Mouse (Mus musculus) CH12.LX (cell line): ENCODE results near the gene Gm45208. TPM values are rescaled to one million over a fixed set of nuclear protein-coding genes. Genes with fewer than 3 reads are reported as not detected.

Experiments used
- DNase-seq: peaks from one replicate; pipeline ENCODE4 v3.0.0-alpha.2; 2013; ENCODE audit errors: extremely low read depth
- H3K27ac ChIP-seq: 2 replicates; pipeline ENCODE4 v1.5.1; 2012; ENCODE audit warnings: low read depth, mild to moderate bottlenecking, control low read depth, moderate library complexity; ENCODE audit not compliant: insufficient read depth
- H3K27me3 ChIP-seq: replicated peaks from 2 replicates; pipeline ENCODE3; 2012; ENCODE audit warnings: inconsistent platforms
- H3K36me3 ChIP-seq, 2 experiments: replicated peaks in 1 of 2; 2 replicates each; pipeline versions ENCODE3 to v1.6.1; 2012; ENCODE audit warnings: inconsistent platforms in 1 of 2, low read length in 1 of 2, mild to moderate bottlenecking in 1 of 2, mixed read lengths in 1 of 2, moderate library complexity in 1 of 2; ENCODE audit not compliant: control insufficient read depth in 1 of 2, insufficient read depth in 1 of 2
- H3K4me1 ChIP-seq, 2 experiments: 2 replicates each; pipeline ENCODE4 v1.6.1; 2012; ENCODE audit warnings: inconsistent platforms in 1 of 2, moderate library complexity in 1 of 2; ENCODE audit not compliant: insufficient read depth in 2 of 2, control insufficient read depth in 1 of 2
- H3K4me2 ChIP-seq: 2 replicates; pipeline ENCODE4 v1.6.1; 2012; ENCODE audit warnings: low read depth, mild to moderate bottlenecking, control low read depth; ENCODE audit not compliant: poor library complexity, insufficient read depth, severe bottlenecking
- H3K4me3 ChIP-seq, 3 experiments: fragments of 150-350 bp in 1 of 3; sonication (generic) in 1 of 3; replicated peaks in 1 of 3; 2 replicates each; pipeline versions ENCODE3 to v1.5.1; 2011 to 2012; ENCODE audit warnings: low read depth in 2 of 3, low read length in 2 of 3, mild to moderate bottlenecking in 2 of 3, moderate library complexity in 2 of 3, control low read depth in 1 of 3, improper control_type of control experiment in 1 of 3, inconsistent platforms in 1 of 3, mixed read lengths in 1 of 3; ENCODE audit not compliant: poor library complexity in 1 of 3
- H3K79me2 ChIP-seq: replicated peaks from 2 replicates; pipeline ENCODE4 v1.6.1; 2012; ENCODE audit warnings: mild to moderate bottlenecking, moderate library complexity; ENCODE audit not compliant: control insufficient read depth, poor library complexity, insufficient read depth, severe bottlenecking; ENCODE audit errors: extremely low read depth
- H3K9ac ChIP-seq: 2 replicates; pipeline ENCODE4 v1.6.1; 2012; ENCODE audit warnings: low read depth, mild to moderate bottlenecking, control low read depth, moderate library complexity; ENCODE audit not compliant: insufficient read depth
- H3K9me3 ChIP-seq: replicated peaks from 2 replicates; pipeline ENCODE3; 2012; ENCODE audit warnings: low read length, inconsistent platforms, mixed read lengths
- BHLHE40 ChIP-seq: IDR thresholded peaks from 2 replicates; pipeline ENCODE4 v1.6.1; 2011; ENCODE audit warnings: mild to moderate bottlenecking, low read depth, low read length, improper control_type of control experiment
- CHD1 ChIP-seq: IDR thresholded peaks from 2 replicates; pipeline ENCODE4 v1.6.1; 2012; ENCODE audit warnings: low read depth, low read length, improper control_type of control experiment, inconsistent platforms
- CHD2 ChIP-seq: IDR thresholded peaks from 2 replicates; pipeline ENCODE4 v1.6.1; 2011; ENCODE audit warnings: low read length, improper control_type of control experiment
- CTCF ChIP-seq, 2 experiments: IDR thresholded peaks in 1 of 2; conservative IDR thresholded peaks in 1 of 2; 2 replicates each; pipeline ENCODE4 v1.5.1; 2011 to 2012; ENCODE audit warnings: low read depth in 2 of 2, low read length in 2 of 2, improper control_type of control experiment in 1 of 2, inconsistent platforms in 1 of 2, mild to moderate bottlenecking in 1 of 2, moderate library complexity in 1 of 2
- ELF1 ChIP-seq: IDR thresholded peaks from 2 replicates; pipeline ENCODE4 v1.6.1; 2014; ENCODE audit warnings: low read depth, mild to moderate bottlenecking, inconsistent platforms, low read length, improper control_type of control experiment
- HCFC1 ChIP-seq: IDR thresholded peaks from 2 replicates; pipeline ENCODE4 v1.6.1; 2012; ENCODE audit warnings: low read depth, mild to moderate bottlenecking, inconsistent platforms, low read length, improper control_type of control experiment
- IRF4 ChIP-seq: IDR thresholded peaks from 2 replicates; pipeline ENCODE4 v1.6.1; 2014; ENCODE audit warnings: low read depth, mild to moderate bottlenecking, inconsistent platforms, low read length, improper control_type of control experiment
- JUN ChIP-seq: IDR thresholded peaks from 2 replicates; pipeline ENCODE4 v1.6.1; 2011; ENCODE audit warnings: low read depth, mild to moderate bottlenecking, low read length, improper control_type of control experiment, moderate library complexity; ENCODE audit not compliant: insufficient read depth
- KAT2A ChIP-seq: IDR thresholded peaks from 2 replicates; pipeline ENCODE4 v1.6.1; 2012; ENCODE audit warnings: low read length, improper control_type of control experiment, inconsistent platforms; ENCODE audit not compliant: insufficient replicate concordance
- MAFK ChIP-seq: IDR thresholded peaks from 2 replicates; pipeline ENCODE4 v1.6.1; 2011; ENCODE audit warnings: low read length, improper control_type of control experiment; ENCODE audit not compliant: insufficient replicate concordance
- MAX ChIP-seq: IDR thresholded peaks from 2 replicates; pipeline ENCODE4 v1.6.1; 2011; ENCODE audit warnings: low read length, improper control_type of control experiment
- MAZ ChIP-seq: IDR thresholded peaks from 2 replicates; pipeline ENCODE4 v1.6.1; 2012; ENCODE audit warnings: low read depth, mild to moderate bottlenecking, inconsistent platforms, low read length, improper control_type of control experiment, moderate library complexity
- MEF2A ChIP-seq: IDR thresholded peaks from 2 replicates; pipeline ENCODE4 v1.6.1; 2014; ENCODE audit warnings: low read depth, mild to moderate bottlenecking, inconsistent platforms, low read length, improper control_type of control experiment, borderline replicate concordance
- MXI1 ChIP-seq: IDR thresholded peaks from 2 replicates; pipeline ENCODE4 v1.6.1; 2011; ENCODE audit warnings: mild to moderate bottlenecking, low read depth, low read length, improper control_type of control experiment
- MYC ChIP-seq: IDR thresholded peaks from 2 replicates; pipeline ENCODE4 v1.6.1; 2011; ENCODE audit warnings: low read depth, mild to moderate bottlenecking, improper control_type of control experiment, low read length
- NELFE ChIP-seq: IDR thresholded peaks from 2 replicates; pipeline ENCODE4 v1.6.1; 2011; ENCODE audit warnings: low read depth, low read length, improper control_type of control experiment
- NRF1 ChIP-seq: IDR thresholded peaks from 2 replicates; pipeline ENCODE4 v1.6.1; 2014; ENCODE audit warnings: low read depth, mild to moderate bottlenecking, inconsistent platforms, low read length, improper control_type of control experiment, moderate library complexity
- PAX5 ChIP-seq: IDR thresholded peaks from 2 replicates; pipeline ENCODE4 v1.6.1; 2012; ENCODE audit warnings: low read length, inconsistent platforms, mixed read lengths
- RAD21 ChIP-seq: IDR thresholded peaks from 2 replicates; pipeline ENCODE4 v1.6.1; 2011; ENCODE audit warnings: low read depth, mild to moderate bottlenecking, low read length, improper control_type of control experiment, moderate library complexity
- RCOR1 ChIP-seq: conservative IDR thresholded peaks from 2 replicates; pipeline ENCODE4 v1.6.1; 2012; ENCODE audit warnings: low read depth, mild to moderate bottlenecking, inconsistent platforms, low read length, improper control_type of control experiment
- TBP ChIP-seq: conservative IDR thresholded peaks from 2 replicates; pipeline ENCODE4 v1.6.1; 2011; ENCODE audit warnings: low read depth, low read length, improper control_type of control experiment
- TCF12 ChIP-seq: IDR thresholded peaks from 2 replicates; pipeline ENCODE4 v1.6.1; 2014; ENCODE audit warnings: low read depth, mild to moderate bottlenecking, inconsistent platforms, low read length, improper control_type of control experiment
- ZC3H11A ChIP-seq: IDR thresholded peaks from 2 replicates; pipeline ENCODE4 v1.6.1; 2012; ENCODE audit warnings: low read depth, mild to moderate bottlenecking, inconsistent platforms, low read length, improper control_type of control experiment
- ZMIZ1 ChIP-seq: IDR thresholded peaks from 2 replicates; pipeline ENCODE4 v1.6.1; 2012; ENCODE audit warnings: low read depth, mild to moderate bottlenecking, inconsistent platforms, low read length, improper control_type of control experiment
- ZNF384 ChIP-seq: IDR thresholded peaks from 2 replicates; pipeline ENCODE4 v1.6.1; 2012; ENCODE audit warnings: low read depth, low read length, improper control_type of control experiment, inconsistent platforms
- dilution Hi-C: fragments of 300-500 bp; cut with MboI; formaldehyde crosslinking; loops from 2 replicates; pipeline ENCODE4 v1.14.3; 2020; ENCODE audit warnings: low sequenced_read_pairs; ENCODE audit not compliant: extremely low pct_unique_long_range_greater_than_20kb, extremely low pct_ligation_motif_present
- in situ Hi-C: fragments of 300-500 bp; cut with MboI; formaldehyde crosslinking; loops from 3 replicates; pipeline ENCODE4 v1.14.3; 2019; ENCODE audit warnings: low sequenced_read_pairs, low pct_ligation_motif_present, low pct_unique_long_range_greater_than_20kb, mixed read lengths
- polyA plus RNA-seq: library from polyadenylated mRNA; unstranded; fragments of >175 nt; gene quantifications from 2 replicates; pipeline ENCODE4 v1.2.1, GENCODE M21; 2012; ENCODE audit warnings: low read depth; ENCODE audit not compliant: insufficient read length
- total RNA-seq, 2 experiments: library from RNA; depleted of rRNA; stranded (reverse); fragments of 300-350 nt in 1 of 2; fragments of >200 nt in 1 of 2; gene quantifications; 2 replicates each; pipeline ENCODE4 v1.2.3; 2012 to 2014

Gene Gm45208
- total and polyA plus RNA-seq, 3 experiments = 0.47 to 13.0 TPM; not detected in 1

DNA sequence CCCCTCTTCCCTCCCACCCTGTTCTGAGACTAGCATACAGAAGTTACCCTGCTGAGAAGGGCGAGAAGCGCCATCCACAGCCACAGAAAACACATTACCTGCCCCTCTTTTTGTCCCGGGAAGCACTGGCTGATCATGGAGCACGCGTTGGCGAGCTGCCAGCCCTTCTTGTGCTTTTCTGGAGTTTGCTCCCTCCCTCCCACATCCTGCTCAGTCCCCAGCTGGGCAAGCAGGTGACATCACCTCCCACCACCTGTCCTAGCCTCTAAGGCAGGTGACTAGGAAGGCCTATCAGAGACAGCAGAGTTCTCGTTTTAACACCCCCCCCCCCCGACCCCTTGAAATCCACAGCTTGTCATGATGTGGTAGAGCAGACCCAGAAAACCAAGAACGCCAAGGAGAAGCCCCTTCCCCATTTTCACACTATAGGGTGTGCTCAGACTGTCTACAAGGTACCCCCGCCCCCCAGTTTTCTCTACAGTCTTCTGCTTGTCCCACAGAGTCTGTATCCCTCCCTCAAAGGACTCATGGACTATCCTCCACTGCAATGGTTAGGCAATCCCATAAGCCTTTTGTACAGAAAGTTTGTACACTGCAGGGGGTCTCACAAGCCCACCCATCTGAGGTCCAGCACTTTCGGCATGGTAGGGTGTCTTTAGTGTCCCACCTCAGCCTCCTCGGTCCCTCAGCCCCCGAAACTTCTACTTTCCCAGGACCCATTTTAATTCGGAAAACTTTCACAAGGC is 17.5 kb downstream of the Gm45208 start:
- peaks cover 0 to 15% of the 10 kb centered on the region in 2 experiments for H3K36me3 ChIP-seq
- TF ChIP-seq KAT2A (no peak), TCF12 (no peak), CHD2 (no peak), CTCF (conservative IDR thresholded peaks at IDR 0.05 in 1 of 2, IDR thresholded peaks at IDR 0.05 in 1 of 2; ENCODE audit: low read depth in 2 of 2, low read length in 2 of 2) (no peak), TBP (no peak), NELFE (no peak), RAD21 (no peak), IRF4 (no peak), PAX5 (no peak), JUN (no peak), MYC (no peak), CHD1 (no peak), RCOR1 (no peak), MXI1 (no peak)
- H3K4me1 ChIP-seq = peaks cover 3 to 64% of the 10 kb centered on the region in 2 experiments
- H3K27ac ChIP-seq = no peak overlapping the region
- no peak overlapping the region for H3K4me3 ChIP-seq
- dilution Hi-C loops (no loop called here), in situ Hi-C loops (no loop called here)
- DNase-seq = no peak
- H3K27me3 ChIP-seq = no peaks in the 10 kb centered on the region
- no peak overlapping the region for H3K9ac ChIP-seq
- H3K9me3 ChIP-seq = no peaks in the 10 kb centered on the region
- no peaks in the 10 kb centered on the region for H3K79me2 ChIP-seq
- H3K4me2 ChIP-seq = no peak overlapping the region

DNA sequence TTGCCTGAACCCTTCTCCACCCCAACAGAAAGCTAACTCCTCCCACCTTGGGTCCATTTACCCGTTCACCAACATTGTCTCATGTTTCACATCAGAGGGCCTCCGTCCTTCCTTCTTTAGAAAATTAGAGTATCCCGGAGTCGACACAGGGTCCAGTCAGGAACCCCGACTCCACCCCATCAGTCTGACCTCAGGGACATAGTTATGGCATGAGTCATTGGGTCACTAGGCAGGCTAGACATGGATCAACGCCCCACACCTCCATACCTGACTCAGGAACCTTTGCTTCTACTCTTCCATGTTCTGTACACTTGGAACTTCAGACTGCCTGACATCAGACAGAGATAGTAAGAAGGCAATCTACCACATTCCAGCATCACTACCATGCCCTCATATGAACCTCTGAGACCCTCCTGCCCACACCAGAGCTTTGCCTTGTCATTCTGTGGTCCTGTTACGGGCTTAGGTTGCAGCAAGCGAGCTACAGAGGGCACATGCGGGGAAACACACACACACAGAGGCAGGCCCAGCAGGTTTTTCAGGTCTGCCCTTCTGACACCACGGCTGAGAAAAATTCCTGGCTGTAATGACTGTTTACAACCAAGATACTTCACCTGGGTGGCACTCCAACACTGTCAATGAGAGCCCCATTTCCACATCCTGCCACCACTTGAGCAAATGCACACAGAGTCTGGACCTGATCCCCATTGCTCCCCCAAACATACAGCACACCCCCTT is 18.2 kb downstream of the Gm45208 start:
- no peaks in the 10 kb centered on the region for H3K9me3 ChIP-seq
- H3K4me3 ChIP-seq = no peak overlapping the region
- dilution Hi-C loops = no loop called here

More for the DNA sequence above, 18.2 kb downstream of the Gm45208 start:
- Histone ChIP-seq H3K4me2 (no peak overlapping the region), H3K27ac (no peak overlapping the region), H3K79me2 (no peaks in the 10 kb centered on the region), H3K4me1 (peaks cover 5 to 63% of the 10 kb centered on the region in 2 experiments), H3K27me3 (no peaks in the 10 kb centered on the region), H3K9ac (no peak overlapping the region), H3K36me3 (peaks cover 0 to 14% of the 10 kb centered on the region in 2 experiments)
- DNase-seq = no peak
- no peak for TF ChIP-seq MYC
- no peak for TF ChIP-seq ZMIZ1
- no peak for TF ChIP-seq ZNF384
- no peak for TF ChIP-seq RAD21
- TF ChIP-seq MAX = no peak
- no peak for TF ChIP-seq NELFE
- TF ChIP-seq MAFK = no peak
- no peak for TF ChIP-seq ZC3H11A
- TF ChIP-seq NRF1 = no peak
- TF ChIP-seq ELF1 = no peak
- no peak for TF ChIP-seq MEF2A
- TF ChIP-seq BHLHE40 = no peak
- no peak for TF ChIP-seq MAZ
- no peak for TF ChIP-seq HCFC1
- in situ Hi-C loops = no loop called here
